12 mouse cellular contexts compared by ENCODE assay signal in genomic region chr16:84966983-84967382, GRCm38 (mm10).
A peak's percentile ranks its signal among the peaks of the same experiment; 100 is the strongest.
DNase-seq lines count a peak whose midpoint lies in the region; ATAC-seq lines count a peak whose summit lies in the region.
"Had no signal": no experiment of that assay in that cellular context is flagged by ENCODE, and none has a peak within 500 bp of the region (broad histone marks: within the 10 kb centered on the region; RNA-seq: fewer than 3 reads in every experiment).

No protein-coding gene starts in this region.

- 0 out of 2 replicates have a peak, but pooled peaks have one; percentile 35 for ATAC-seq in midbrain, embryonic 12.5 days (ENCODE audit: low FRiP score, low read depth)
- no peak for ATAC-seq in midbrain, embryonic 16.5 days
- ATAC-seq in hematopoietic stem cell, adult 5-6 weeks (replicated peaks in 1 of 2; ENCODE audit: insufficient read depth in 1 of 2, low FRiP score in 2 of 2, low TSS enrichment in 1 of 2, low read depth in 1 of 2, poor library complexity in 2 of 2, severe bottlenecking in 2 of 2): peak; percentile 90 to 95
- peak; percentile 86 for ATAC-seq in monocyte, adult 5-6 weeks (replicated peaks; ENCODE audit: insufficient number of reproducible peaks, low FRiP score, low TSS enrichment, poor library complexity, severe bottlenecking)
- ATAC-seq: CD4-positive, CD25-positive, alpha-beta regulatory T cell, adult 4 months had no signal

- H3K9ac ChIP-seq in midbrain, embryonic 12.5 days (replicated peaks): no peak overlapping the region
- H3K9ac ChIP-seq in midbrain, embryonic 16.5 days (ENCODE audit: low read depth, low read length): no peak overlapping the region

- no peaks in the 10 kb centered on the region for H3K27me3 ChIP-seq in midbrain, embryonic 12.5 days
- no peaks in the 10 kb centered on the region for H3K27me3 ChIP-seq in midbrain, embryonic 16.5 days (ENCODE audit: control insufficient read depth, insufficient read depth, low read depth, low read length)

- H3K9me3 ChIP-seq in midbrain, embryonic 12.5 days: no peaks in the 10 kb centered on the region
- H3K9me3 ChIP-seq in midbrain, embryonic 16.5 days (replicated peaks; ENCODE audit: control insufficient read depth, low read length, poor library complexity, severe bottlenecking): no peaks in the 10 kb centered on the region
- H3K9me3 ChIP-seq: heart, embryonic 10.5 days had no signal

- H3K4me1 ChIP-seq in midbrain, embryonic 12.5 days: 0 out of 2 replicates have a peak, but pooled peaks cover 3% of the 10 kb centered on the region
- H3K4me1 ChIP-seq in midbrain, embryonic 16.5 days (ENCODE audit: control insufficient read depth, insufficient read depth, low read length): peaks cover 9% of the 10 kb centered on the region; the same call in 1 of the 2 replicates

- peak; percentile 21 for DNase-seq in cerebellum, adult 9-11 months
- DNase-seq in cerebellum, adult 11-12 months: no peak
- DNase-seq in urinary bladder, postnatal 4 days (ENCODE audit: low spot score in 2 of 2): no peak
- DNase-seq in urinary bladder, postnatal 10 days (ENCODE audit: low spot score): no peak
- DNase-seq: right cerebral cortex, adult 18-20 months had no signal

- WGBS in midbrain, embryonic 12.5 days: 65% methylated on average over 4 of the region's 4 CpGs
- WGBS in midbrain, embryonic 16.5 days: 75% methylated on average over 4 of the region's 4 CpGs

- H3K4me2 ChIP-seq in midbrain, embryonic 12.5 days (replicated peaks): no peak overlapping the region
- H3K4me2 ChIP-seq in midbrain, embryonic 16.5 days (ENCODE audit: low read length): no peak overlapping the region

- H3K4me3 ChIP-seq in midbrain, embryonic 12.5 days: no peak overlapping the region
- H3K4me3 ChIP-seq in midbrain, embryonic 16.5 days (ENCODE audit: low read depth, low read length): no peak overlapping the region
- H3K4me3 ChIP-seq: heart, embryonic 10.5 days; myocyte had no signal

- H3K36me3 ChIP-seq in midbrain, embryonic 12.5 days: peaks cover 26% of the 10 kb centered on the region
- peaks cover 15% of the 10 kb centered on the region for H3K36me3 ChIP-seq in midbrain, embryonic 16.5 days (ENCODE audit: control insufficient read depth, insufficient read depth, low read length)

- no peak overlapping the region; the same call in 1 of the 2 replicates for H3K27ac ChIP-seq in midbrain, embryonic 12.5 days (replicated peaks)
- no peak overlapping the region for H3K27ac ChIP-seq in midbrain, embryonic 16.5 days (ENCODE audit: low read length)
- H3K27ac ChIP-seq: heart, embryonic 10.5 days had no signal
